Mouse (Mus musculus) forebrain, embryonic 15.5 days (tissue): ENCODE measurements at regions not wholly inside any gene's neighbourhood (a gene's known extent, or its start where the extent isn't known, plus 50 kb on each side); places are given as distances from the start of the nearest gene placed in this dataset.
A peak's percentile ranks its signal among the peaks of the same experiment; 100 is the strongest.

Experiments
- ATAC-seq: fragments of 200-750 bp; cut with Nextera tagmentation; replicated peaks from 2 replicates; pipeline ENCODE4 v1.8.0; 2017; ENCODE audit warnings: mild to moderate bottlenecking, moderate TSS enrichment, moderate library complexity
- H3K27ac ChIP-seq: fragments of 300-500 bp; sonication (generic); replicated peaks from 2 replicates; pipeline ENCODE4 v1.5.1; 2015; ENCODE audit warnings: mild to moderate bottlenecking, inconsistent platforms
- H3K27me3 ChIP-seq: fragments of 300-500 bp; sonication (generic); 2 replicates; pipeline ENCODE4 v1.6.1; 2015; ENCODE audit warnings: inconsistent platforms
- H3K36me3 ChIP-seq: fragments of 300-500 bp; sonication (generic); 2 replicates; pipeline ENCODE4 v1.6.1; 2015; ENCODE audit warnings: mild to moderate bottlenecking, inconsistent platforms
- H3K4me1 ChIP-seq: fragments of 300-500 bp; sonication (generic); 2 replicates; pipeline ENCODE4 v1.6.1; 2015; ENCODE audit warnings: inconsistent platforms
- H3K4me2 ChIP-seq: fragments of 300-500 bp; sonication (generic); replicated peaks from 2 replicates; pipeline ENCODE4 v1.6.1; 2015; ENCODE audit warnings: mild to moderate bottlenecking, inconsistent platforms
- H3K4me3 ChIP-seq: fragments of 300-500 bp; sonication (generic); 2 replicates; pipeline ENCODE4 v1.5.1; 2015; ENCODE audit warnings: mild to moderate bottlenecking, inconsistent platforms
- H3K9ac ChIP-seq: fragments of 300-500 bp; sonication (generic); replicated peaks from 2 replicates; pipeline ENCODE4 v1.6.1; 2015; ENCODE audit warnings: mild to moderate bottlenecking, inconsistent platforms
- H3K9me3 ChIP-seq: fragments of 300-500 bp; sonication (generic); 2 replicates; pipeline ENCODE4 v1.6.1; 2016; ENCODE audit warnings: inconsistent platforms
- WGBS: fragments of 180-500 bp; shearing (Covaris S2); methylation state at CpG from one replicate; pipeline ENCODE4 v1.1.7; 2015; ENCODE audit warnings: mixed read lengths; 5-methylcytosine and 5-hydroxymethylcytosine counted together

DNA sequence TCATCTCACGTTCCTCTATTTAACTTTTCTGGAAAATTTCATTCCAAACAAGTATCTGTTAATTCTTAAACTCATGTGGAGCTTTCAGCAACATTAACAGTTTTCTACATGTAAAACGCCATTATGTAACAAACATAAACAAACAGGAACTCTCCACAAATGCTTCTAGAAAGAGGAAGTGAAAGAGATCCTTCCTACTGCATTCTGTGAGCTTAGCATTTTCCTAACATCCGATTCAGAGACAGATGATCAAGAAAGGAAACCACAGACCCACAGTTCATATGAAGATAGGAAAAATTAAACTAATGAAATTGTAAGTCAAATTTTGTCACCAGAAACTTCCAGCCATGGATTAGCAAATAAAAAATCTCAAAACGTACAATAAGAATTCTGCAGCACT, 1070.6 kb upstream of the Cited2 start:
- no peak for ATAC-seq
- Histone ChIP-seq H3K27ac (no peak overlapping the region), H3K4me2 (no peak overlapping the region), H3K36me3 (no peaks in the 10 kb centered on the region), H3K4me1 (no peaks in the 10 kb centered on the region), H3K9ac (no peak overlapping the region), H3K9me3 (no peaks in the 10 kb centered on the region), H3K4me3 (no peak overlapping the region), H3K27me3 (no peaks in the 10 kb centered on the region)
- 94% methylated on average over 4 of the region's 4 CpGs for WGBS

DNA sequence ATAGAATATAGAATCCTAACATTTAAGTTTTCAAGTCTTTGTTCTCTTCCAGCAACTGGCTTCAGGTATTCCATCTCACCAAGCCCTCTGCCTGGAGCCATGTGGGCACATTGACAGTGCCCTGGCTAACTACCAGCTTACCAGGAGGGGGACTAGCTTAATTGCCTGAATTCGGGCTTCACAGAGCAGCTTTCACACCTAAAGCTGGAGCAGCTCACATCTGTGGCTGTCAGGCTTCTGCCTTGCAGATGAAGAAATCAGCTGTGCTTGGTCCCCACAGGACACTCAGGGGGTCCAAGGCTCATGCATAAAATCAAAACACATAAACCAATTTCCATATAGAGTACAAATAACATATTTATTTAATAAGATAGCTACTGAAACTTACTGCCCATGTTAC, 1058.5 kb upstream of the Cited2 start:
- WGBS = 12% methylated on average over 1 of the region's 1 CpGs
- no peak overlapping the region for H3K27ac ChIP-seq
- peaks cover 7% of the 10 kb centered on the region; the same call in 1 of the 2 replicates for H3K4me1 ChIP-seq
- no peaks in the 10 kb centered on the region for H3K9me3 ChIP-seq
- no peak overlapping the region for H3K9ac ChIP-seq
- no peak overlapping the region for H3K4me3 ChIP-seq
- H3K4me2 ChIP-seq = no peak overlapping the region
- H3K27me3 ChIP-seq = no peaks in the 10 kb centered on the region
- H3K36me3 ChIP-seq = no peaks in the 10 kb centered on the region
- ATAC-seq = peak; percentile 57

GRCm38 (mm10) chr10:16670286-16670685, 1052.7 kb upstream of the Cited2 start:
- Histone ChIP-seq H3K9me3 (no peaks in the 10 kb centered on the region), H3K4me3 (no peak overlapping the region), H3K27me3 (no peaks in the 10 kb centered on the region), H3K4me1 (0 out of 2 replicates have a peak, but pooled peaks cover 2% of the 10 kb centered on the region), H3K27ac (no peak overlapping the region), H3K4me2 (no peak overlapping the region), H3K9ac (no peak overlapping the region), H3K36me3 (no peaks in the 10 kb centered on the region)
- 68% methylated on average over 2 of the region's 2 CpGs for WGBS
- ATAC-seq = no peak

- no peak overlapping the region for H3K9ac ChIP-seq
- H3K4me2 ChIP-seq = no peak overlapping the region
- H3K27me3 ChIP-seq = no peaks in the 10 kb centered on the region
- ATAC-seq = no peak
- H3K9me3 ChIP-seq = no peaks in the 10 kb centered on the region
- H3K36me3 ChIP-seq = no peaks in the 10 kb centered on the region
- 88% methylated on average over 3 of the region's 3 CpGs for WGBS
- H3K4me1 ChIP-seq = no peaks in the 10 kb centered on the region
- no peak overlapping the region for H3K27ac ChIP-seq
- H3K4me3 ChIP-seq = no peak overlapping the region
These were observed 1042.0 kb upstream of the Cited2 start for GRCm38 (mm10) chr10:16681001-16681400.

GRCm38 (mm10) chr10:16685352-16685751, 1037.7 kb upstream of the Cited2 start:
- Histone ChIP-seq H3K27me3 (no peaks in the 10 kb centered on the region), H3K4me2 (no peak overlapping the region), H3K9ac (no peak overlapping the region), H3K4me3 (no peak overlapping the region), H3K4me1 (no peaks in the 10 kb centered on the region), H3K9me3 (no peaks in the 10 kb centered on the region), H3K27ac (no peak overlapping the region), H3K36me3 (no peaks in the 10 kb centered on the region)
- WGBS = 96% methylated on average over 1 of the region's 1 CpGs
- ATAC-seq = no peak

GRCm38 (mm10) chr10:16706976-16707375, 1016.0 kb upstream of the Cited2 start:
- H3K27me3 ChIP-seq = no peaks in the 10 kb centered on the region
- no peak overlapping the region for H3K9ac ChIP-seq
- no peaks in the 10 kb centered on the region for H3K36me3 ChIP-seq
- H3K9me3 ChIP-seq = no peaks in the 10 kb centered on the region
- H3K4me3 ChIP-seq = no peak overlapping the region
- WGBS = 74% methylated on average over 2 of the region's 2 CpGs
- ATAC-seq = no peak
- H3K4me2 ChIP-seq = no peak overlapping the region
- no peak overlapping the region for H3K27ac ChIP-seq
- no peaks in the 10 kb centered on the region for H3K4me1 ChIP-seq

- no peaks in the 10 kb centered on the region for H3K9me3 ChIP-seq
- no peaks in the 10 kb centered on the region for H3K27me3 ChIP-seq
- no peak overlapping the region for H3K4me2 ChIP-seq
- no peak overlapping the region for H3K27ac ChIP-seq
- H3K4me3 ChIP-seq = no peak overlapping the region
- ATAC-seq = no peak; the same call in 1 of the 2 replicates
- 51% methylated on average over 3 of the region's 3 CpGs for WGBS
- H3K4me1 ChIP-seq = no peaks in the 10 kb centered on the region
- H3K36me3 ChIP-seq = no peaks in the 10 kb centered on the region
- no peak overlapping the region for H3K9ac ChIP-seq
These were observed 1009.9 kb upstream of the Cited2 start for GRCm38 (mm10) chr10:16713143-16713542.

GRCm38 (mm10) chr10:16714065-16714464, 1009.0 kb upstream of the Cited2 start:
- H3K27me3 ChIP-seq = no peaks in the 10 kb centered on the region
- no peak overlapping the region for H3K9ac ChIP-seq
- no peaks in the 10 kb centered on the region for H3K36me3 ChIP-seq
- no peaks in the 10 kb centered on the region for H3K9me3 ChIP-seq
- H3K4me1 ChIP-seq = no peaks in the 10 kb centered on the region
- no peak overlapping the region for H3K27ac ChIP-seq
- no peak overlapping the region for H3K4me3 ChIP-seq
- WGBS = 76% methylated on average over 4 of the region's 4 CpGs
- no peak for ATAC-seq
- H3K4me2 ChIP-seq = no peak overlapping the region

DNA sequence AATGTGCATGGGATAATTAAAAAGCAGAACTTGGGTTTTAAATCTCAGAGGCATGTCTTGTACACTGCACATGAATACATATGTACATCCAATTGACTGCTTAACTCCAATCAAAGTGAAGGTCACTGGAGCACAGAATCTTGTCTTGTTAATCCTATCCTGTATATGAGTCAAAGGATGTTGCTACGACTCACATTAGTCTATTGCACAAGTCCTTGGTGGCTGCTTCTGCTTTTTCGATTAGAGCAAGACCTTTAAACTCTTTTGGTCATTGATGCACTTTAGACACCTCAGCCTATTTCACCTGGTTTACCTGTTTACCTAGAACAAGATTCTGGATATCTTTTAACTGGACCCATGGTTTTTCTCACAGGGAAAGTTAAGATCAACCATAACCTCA, 1008.5 kb upstream of the Cited2 start:
- no peaks in the 10 kb centered on the region for H3K36me3 ChIP-seq
- no peaks in the 10 kb centered on the region for H3K4me1 ChIP-seq
- no peaks in the 10 kb centered on the region for H3K9me3 ChIP-seq
- H3K9ac ChIP-seq = no peak overlapping the region
- no peak overlapping the region for H3K4me2 ChIP-seq
- H3K27me3 ChIP-seq = no peaks in the 10 kb centered on the region
- no peak overlapping the region for H3K27ac ChIP-seq
- H3K4me3 ChIP-seq = no peak overlapping the region
- ATAC-seq = no peak
- 85% methylated on average over 2 of the region's 2 CpGs for WGBS

DNA sequence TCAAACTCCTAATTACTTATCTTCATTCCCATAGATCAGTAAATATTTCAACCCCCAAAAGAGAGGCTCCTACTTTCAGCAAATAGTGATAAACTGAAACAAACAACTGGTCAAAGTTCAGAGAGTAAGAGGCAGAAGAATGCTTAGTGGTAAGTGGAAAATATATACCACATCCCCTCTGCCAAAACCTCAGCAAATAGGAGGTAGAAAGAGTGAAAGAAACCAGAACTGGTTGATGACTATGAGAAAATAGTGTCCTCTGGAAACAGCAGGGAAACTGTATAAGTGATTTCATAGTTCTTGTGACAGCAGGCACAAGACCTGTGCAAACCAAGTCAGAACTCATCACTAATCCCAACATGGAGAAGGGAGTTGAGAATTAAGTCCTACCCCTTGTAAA, 980.8 kb upstream of the Cited2 start:
- H3K36me3 ChIP-seq = no peaks in the 10 kb centered on the region
- H3K9ac ChIP-seq = no peak overlapping the region
- H3K4me1 ChIP-seq = no peaks in the 10 kb centered on the region
- ATAC-seq = no peak
- no peaks in the 10 kb centered on the region for H3K9me3 ChIP-seq
- no peak overlapping the region for H3K27ac ChIP-seq
- H3K27me3 ChIP-seq = no peaks in the 10 kb centered on the region
- H3K4me3 ChIP-seq = no peak overlapping the region
- no peak overlapping the region for H3K4me2 ChIP-seq

- H3K9ac ChIP-seq = no peak overlapping the region
- H3K27ac ChIP-seq = no peak overlapping the region
- H3K36me3 ChIP-seq = no peaks in the 10 kb centered on the region
- ATAC-seq = no peak
- H3K27me3 ChIP-seq = no peaks in the 10 kb centered on the region
- H3K4me1 ChIP-seq = no peaks in the 10 kb centered on the region
- H3K9me3 ChIP-seq = no peaks in the 10 kb centered on the region
- H3K4me2 ChIP-seq = no peak overlapping the region
- no peak overlapping the region for H3K4me3 ChIP-seq
These were observed 971.5 kb upstream of the Cited2 start for GRCm38 (mm10) chr10:16751546-16751945.

- 80% methylated on average over 4 of the region's 4 CpGs for WGBS
- no peak overlapping the region for H3K4me3 ChIP-seq
These were observed 933.3 kb upstream of the Cited2 start for GRCm38 (mm10) chr10:16789641-16790243.

DNA sequence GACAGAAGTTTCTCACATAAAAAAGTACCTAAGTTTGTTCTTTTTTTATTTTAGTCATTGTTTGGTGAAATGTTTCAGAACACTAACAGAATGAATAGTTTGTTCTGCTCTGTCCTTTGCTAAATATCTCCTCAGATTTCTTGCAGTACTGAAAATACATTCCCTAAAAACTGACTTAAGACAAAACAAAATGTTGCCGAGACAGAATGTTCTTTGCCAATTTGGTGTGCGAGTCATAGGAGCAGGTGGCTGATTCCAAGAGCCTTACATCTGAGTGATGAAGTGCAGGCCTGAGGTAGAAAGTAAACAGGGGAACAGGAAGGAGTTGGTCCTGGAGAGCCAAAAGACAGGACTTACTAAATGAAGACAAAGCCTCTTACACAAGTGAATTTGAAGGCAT, 919.0 kb upstream of the Cited2 start:
- no peak overlapping the region for H3K4me3 ChIP-seq
- no peaks in the 10 kb centered on the region for H3K4me1 ChIP-seq
- H3K9me3 ChIP-seq = no peaks in the 10 kb centered on the region
- no peaks in the 10 kb centered on the region for H3K27me3 ChIP-seq
- H3K4me2 ChIP-seq = no peak overlapping the region
- H3K27ac ChIP-seq = no peak overlapping the region
- no peak for ATAC-seq
- no peak overlapping the region for H3K9ac ChIP-seq
- no peaks in the 10 kb centered on the region for H3K36me3 ChIP-seq
- WGBS = 70% methylated on average over 2 of the region's 2 CpGs

More at GRCm38 (mm10) chr10:16789641-16790243, 933.3 kb upstream of the Cited2 start:
- Histone ChIP-seq H3K9me3 (no peaks in the 10 kb centered on the region), H3K36me3 (no peaks in the 10 kb centered on the region), H3K4me1 (no peaks in the 10 kb centered on the region), H3K27me3 (no peaks in the 10 kb centered on the region), H3K9ac (no peak overlapping the region), H3K27ac (no peak overlapping the region), H3K4me2 (no peak overlapping the region)
- no peak for ATAC-seq
